Mouse (Mus musculus) ovary, postnatal 10 days (tissue): ENCODE data around the gene Hebp1.

Experiments used
- DNase-seq: peaks from one replicate; pipeline ENCODE4 v3.0.0; 2022; ENCODE audit warnings: low spot score

The Hebp1 gene

DNA sequence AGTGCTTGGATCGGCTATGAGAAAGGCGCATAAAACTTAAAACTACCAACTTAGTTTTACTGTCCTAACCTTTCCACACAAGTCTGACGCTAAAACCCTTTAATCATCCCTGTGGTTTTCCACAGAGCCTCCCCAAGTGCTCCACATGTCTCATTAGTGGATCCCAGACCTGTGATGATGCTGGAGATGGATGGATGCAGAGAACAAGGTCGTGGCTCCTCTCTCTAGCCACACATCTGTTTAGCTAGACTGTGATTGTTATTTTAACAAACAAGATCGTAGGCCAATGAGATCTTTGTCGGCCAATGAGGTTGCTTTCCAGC, 84.7 kb downstream of the Hebp1 start:
- no peak for DNase-seq

GRCm38 (mm10) chr6:135112411-135113113, 85.3 kb downstream of the Hebp1 start:
- no peak for DNase-seq

- DNase-seq = no peak
Measured at GRCm38 (mm10) chr6:135107014-135107413, 90.8 kb downstream of the Hebp1 start.

DNA sequence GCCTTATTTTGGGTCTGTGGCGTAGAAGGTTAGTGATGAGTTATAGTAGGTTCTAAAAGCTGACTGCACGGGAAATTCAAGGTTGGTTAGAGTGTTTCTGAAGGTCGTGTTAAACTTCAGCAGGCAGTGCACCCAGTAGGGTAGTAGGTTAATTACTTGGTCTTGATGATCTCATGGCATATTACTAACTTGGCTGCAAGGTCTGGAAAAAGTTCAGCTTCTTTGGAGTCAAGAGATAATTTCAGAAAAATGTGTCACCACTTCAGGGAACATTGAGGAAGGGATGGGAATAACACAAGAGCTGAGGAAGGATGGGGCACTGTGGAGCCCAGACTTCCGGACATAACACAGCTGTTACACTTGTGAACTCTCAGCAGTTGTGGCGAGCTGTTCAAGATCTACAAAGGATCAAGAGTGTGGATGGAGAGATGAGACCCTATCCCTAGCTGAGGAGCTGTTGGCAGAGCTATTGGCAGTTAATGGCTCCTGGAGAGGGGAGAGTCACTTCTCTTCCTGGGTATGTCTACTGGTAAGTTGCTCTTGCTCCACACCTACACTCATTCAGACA, 95.0 kb downstream of the Hebp1 start:
- DNase-seq = no peak

- DNase-seq = no peak
Measured at GRCm38 (mm10) chr6:135100787-135101472, 96.9 kb downstream of the Hebp1 start.

DNA sequence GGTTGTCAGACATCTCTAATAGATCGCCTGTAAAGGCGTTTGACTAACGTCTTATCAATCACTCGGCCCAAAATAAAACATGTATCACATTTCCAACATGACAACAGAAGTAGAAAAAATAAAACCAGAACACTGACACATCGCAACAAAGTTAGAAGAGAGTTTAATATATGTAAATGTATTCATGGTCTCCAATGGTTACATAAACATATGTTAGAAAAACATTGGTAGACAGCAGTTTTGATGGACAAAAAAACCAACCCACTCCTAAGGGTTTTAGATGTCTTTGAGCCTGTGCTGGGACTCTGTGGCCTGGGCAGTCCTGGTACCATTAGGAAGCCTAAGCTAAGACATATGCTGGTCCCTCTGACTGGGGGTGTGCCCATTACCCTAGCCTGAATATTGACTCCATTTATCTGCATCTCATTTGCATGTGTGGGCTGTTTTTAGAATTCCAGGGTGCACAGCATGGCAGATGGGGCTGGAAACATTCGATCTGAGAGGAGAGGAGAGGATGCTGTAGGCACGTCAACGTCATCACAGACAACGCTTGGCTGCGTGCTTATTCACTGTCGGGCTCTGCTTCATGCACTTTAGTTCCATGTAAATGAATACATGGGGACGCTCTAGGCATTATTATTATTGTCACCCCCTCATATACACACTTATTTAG, 104.9 kb downstream of the Hebp1 start:
- no peak for DNase-seq

DNA sequence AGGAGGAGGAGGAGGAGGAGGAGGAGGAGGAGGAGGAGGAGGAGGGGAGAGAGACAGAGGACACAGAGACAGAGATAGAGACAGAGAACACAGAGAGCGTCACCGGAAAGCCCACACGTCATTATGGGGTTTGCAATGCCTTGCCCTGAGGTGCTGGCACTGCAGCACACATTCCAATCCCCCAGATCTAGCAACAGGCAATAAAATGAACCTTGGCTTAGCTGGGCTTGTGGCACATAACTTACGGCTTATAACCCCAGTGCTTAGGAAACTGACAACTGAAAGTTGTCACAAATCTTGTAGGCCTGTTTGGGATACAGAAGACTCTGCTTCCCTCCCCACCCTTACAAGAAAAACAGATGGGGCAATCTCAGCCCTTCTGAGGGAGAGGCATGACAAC, 107.2 kb downstream of the Hebp1 start:
- no peak for DNase-seq

GRCm38 (mm10) chr6:135089786-135090185, 108.0 kb downstream of the Hebp1 start:
- DNase-seq = no peak

DNA sequence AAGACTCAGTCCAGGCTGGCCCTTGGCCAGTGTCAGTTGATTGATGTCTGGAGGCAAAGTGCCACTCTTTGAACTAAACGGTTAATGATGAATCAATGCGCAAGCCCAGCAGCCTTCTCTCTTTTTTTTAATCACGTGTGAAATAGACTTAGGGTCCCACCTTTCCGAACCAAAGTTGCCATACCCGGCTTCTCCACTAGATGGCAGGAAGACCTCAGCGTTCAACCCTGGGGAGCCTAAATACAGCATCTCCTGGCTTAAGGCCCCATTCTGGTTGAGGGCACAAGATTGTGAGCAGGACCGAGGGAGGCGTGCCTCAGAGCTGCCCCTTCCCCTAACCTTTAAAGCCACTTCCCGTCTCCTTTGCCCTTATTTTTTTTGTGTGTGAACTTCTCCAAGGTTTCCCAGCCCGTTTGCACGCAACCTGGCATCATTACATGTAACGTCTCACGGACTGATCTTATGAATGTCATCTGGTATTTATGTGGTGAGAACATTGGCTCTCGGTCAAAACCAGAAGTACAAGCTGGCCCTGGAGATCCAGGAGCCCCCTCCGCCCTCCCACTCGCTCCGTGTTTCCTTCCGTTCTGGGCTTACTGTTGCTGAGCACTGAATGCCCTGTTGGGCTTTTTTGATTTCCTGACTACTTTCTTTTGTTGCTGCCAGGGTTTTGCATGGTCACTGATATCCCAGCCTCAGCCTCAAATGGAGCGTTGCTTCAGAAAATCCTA, 109.9 kb downstream of the Hebp1 start:
- peak; percentile 70 for DNase-seq
